Mouse (Mus musculus): ENCODE measurements around the gene Cacng7.
"Not testable (repeated sequence)": the region's sequence is repeated elsewhere in the genome, so short reads cannot be mapped to it uniquely, and the experiment has no call there.

Cacng7 gene

DNA sequence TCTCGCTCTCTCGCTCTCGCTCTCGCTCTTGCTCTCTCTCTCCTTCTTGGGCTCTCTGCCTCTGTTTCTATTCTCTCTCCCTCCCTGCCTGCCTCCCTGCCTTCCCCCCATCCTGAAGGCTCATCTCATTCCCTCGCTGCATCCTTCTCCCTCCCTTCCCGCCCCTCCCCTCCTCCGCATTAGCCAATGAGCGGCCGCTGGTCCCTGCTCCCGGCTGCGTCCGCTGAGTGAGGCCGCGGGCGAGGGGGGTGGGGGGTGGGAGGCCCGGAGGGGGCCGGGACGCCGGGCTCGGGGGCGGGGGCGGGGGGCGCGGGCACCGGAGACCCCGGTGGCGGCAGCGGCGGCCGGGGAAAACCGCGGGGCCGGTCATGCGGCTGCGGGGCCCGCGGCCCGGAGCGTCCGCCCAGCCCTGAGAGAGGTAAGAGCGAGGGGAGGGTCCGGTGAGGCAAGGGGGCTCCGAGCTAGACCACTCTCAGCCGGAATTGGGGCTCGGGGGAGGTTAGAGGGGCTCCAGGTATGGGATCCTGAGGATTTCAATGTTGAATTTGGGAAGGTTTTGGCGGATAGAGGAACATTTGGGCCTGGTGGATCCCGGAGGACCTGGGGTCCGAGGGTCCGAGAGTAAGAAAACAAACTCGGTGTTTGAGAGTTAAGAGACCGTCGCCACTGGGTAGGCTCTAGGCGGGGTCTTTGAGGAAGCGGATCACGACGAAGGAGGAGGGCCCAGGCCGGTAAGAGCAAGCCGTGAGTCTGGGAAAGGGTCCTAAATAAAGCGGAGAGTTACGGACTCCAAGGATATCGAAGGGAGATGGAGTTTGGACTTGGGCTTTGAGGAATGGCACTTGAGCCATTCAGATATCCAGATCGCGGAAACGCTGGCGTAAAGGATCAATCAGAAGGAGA lies at the start of gene Cacng7:
TSS of gene Cacng7 (plus strand) at position 337 of the 903 bp plus-strand sequence.
- no peak for DNase-seq (ENCODE audit: low spot score)

- DNase-seq (ENCODE audit: low spot score): no peak
Measured at GRCm38 (mm10) chr7:3283081-3283875, 49.5 kb upstream of the Cacng7 start.

DNA sequence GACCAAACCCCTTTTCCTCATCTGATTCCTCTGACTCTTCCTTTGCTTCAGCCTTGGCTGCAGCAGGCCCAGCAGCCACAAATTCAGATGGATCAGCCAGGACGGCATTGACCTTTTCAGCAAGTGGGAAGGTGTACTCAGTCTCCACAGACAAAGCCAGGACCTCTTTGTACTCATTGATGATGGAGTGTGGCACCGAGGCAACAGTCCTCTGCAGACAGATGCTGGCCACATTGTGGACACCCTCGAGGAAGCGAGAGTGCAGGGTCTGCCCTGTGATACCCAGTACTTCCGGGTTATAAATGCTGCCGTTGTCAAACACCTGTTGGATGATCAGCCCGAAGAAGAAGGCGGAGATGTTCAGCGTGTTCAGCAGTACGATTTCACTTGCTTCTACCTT lies 48.2 kb upstream of the Cacng7 start:
- DNase-seq (ENCODE audit: low spot score): no peak

GRCm38 (mm10) chr7:3286036-3286435 lies 46.7 kb upstream of the Cacng7 start:
- DNase-seq (ENCODE audit: low spot score): no peak

DNA sequence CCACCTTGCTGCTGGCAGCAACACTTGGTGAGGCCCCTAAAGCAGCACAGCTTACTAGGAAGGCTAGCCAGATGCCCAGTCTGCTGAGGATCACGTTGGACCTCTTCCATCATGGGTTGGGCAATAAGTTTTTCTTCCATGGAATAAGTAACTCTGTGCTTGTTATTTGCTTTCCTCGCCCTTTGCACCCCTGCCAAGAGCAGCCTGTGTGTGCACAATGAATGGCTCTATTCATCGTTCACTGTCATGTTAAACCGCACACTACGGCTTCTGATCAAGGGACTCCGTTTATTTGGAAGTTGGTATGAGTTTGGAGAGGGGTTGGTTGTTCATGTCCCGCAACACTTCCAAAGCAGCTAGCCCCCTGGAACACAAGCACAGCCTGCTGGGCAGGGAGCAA lies 45.6 kb upstream of the Cacng7 start:
- no peak for DNase-seq (ENCODE audit: low spot score)

DNA sequence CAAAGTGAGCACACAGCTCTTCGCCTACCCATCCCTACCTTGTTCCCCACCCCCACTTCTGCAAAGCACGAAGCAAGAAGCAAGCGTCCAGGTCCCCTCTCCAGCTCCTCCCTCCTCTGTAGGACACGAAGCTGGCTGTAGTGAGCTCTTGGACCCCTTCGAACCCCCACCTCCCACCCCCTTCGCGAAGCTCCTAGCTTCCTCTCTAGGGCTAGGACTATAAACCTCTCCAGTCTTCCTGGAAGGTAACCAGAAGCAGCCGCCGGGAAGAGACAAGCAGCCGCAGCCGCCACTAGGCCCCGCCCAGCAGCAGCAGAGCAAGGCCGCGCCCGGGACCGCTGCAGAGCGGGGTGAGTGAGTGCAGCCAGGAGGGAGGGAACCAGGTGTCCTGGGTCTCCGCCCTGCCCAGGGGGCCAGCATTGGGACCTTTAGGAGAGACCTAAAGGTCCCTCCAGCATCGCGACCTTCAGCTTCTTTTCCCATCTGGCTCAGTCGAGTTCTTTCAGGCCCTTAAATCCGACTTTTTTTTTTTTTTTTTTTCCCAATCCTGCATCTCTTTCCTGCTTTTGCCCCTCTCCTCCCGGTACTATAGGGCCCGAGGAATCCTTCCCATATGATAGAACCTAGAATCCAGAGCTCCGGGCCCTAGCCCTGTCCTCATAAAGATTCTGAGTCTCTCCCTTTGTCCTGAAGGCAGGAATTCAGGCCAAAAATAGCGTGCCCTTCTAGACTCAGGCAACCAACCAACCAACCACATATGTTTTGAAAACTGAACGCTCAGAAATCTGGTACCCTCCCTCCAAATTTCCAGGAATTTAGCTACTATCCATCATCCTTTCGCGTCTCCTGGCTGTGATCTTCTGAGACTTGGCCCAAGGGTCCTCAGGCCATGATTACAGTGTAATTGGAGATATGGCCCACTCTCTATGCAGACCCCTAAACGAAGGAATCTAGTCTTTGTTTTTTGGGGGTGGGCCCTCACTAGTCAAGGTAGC lies 43.5 kb upstream of the Cacng7 start, which contains the start of the genes Myadm and Prkcg:
TSS of gene Myadm (plus strand) at position 105 of the 995 bp plus-strand sequence.
TSS of gene Prkcg (plus strand) at position 204 of the 995 bp plus-strand sequence.
- DNase-seq (ENCODE audit: low spot score): peak; percentile 38

- DNase-seq (ENCODE audit: low spot score): peak; percentile 77
Measured at GRCm38 (mm10) chr7:3290257-3291033, 42.3 kb upstream of the Cacng7 start.

DNA sequence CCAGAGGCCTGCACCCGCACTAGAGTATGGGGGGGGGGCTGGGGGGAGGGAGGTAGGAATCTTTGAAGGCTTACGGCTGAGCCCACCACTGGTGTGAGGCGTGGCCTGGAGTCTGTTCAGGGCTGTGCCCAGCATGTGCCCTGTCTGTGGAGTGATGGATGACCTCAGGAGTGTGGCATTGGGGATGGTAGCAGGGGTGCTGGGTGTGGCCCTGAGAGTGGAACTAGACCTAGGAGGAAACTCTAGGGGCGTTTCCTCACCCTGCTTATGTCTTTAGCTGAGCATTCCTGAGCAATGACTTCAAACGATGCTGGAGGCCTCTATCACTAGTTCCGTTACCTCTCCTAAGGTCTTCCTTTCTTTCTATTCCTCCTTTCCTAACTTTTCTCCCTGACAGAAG lies 41.6 kb upstream of the Cacng7 start:
- no peak for DNase-seq (ENCODE audit: low spot score)

GRCm38 (mm10) chr7:3291764-3292163 lies 41.0 kb upstream of the Cacng7 start:
- DNase-seq (ENCODE audit: low spot score): no peak

DNA sequence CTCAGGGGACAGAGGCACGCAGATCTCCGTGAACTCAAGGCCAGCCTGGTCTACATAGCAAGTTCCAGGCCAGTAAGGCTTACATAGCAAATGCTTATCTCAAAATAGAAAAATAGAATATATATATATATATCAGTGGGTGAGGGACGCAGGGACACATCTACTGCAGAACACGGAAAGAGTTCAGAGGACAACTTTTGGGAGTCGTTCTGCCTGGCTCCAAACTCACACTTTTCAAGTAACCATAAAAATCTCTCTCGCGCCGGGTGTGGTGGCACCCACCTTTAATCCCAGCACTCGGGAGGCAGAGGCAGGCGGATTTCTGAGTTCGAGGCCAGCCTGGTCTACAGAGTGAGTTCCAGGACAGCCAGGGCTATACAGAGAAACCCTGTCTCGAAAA lies 40.5 kb upstream of the Cacng7 start:
- DNase-seq (ENCODE audit: low spot score): not testable (repeated sequence)

DNA sequence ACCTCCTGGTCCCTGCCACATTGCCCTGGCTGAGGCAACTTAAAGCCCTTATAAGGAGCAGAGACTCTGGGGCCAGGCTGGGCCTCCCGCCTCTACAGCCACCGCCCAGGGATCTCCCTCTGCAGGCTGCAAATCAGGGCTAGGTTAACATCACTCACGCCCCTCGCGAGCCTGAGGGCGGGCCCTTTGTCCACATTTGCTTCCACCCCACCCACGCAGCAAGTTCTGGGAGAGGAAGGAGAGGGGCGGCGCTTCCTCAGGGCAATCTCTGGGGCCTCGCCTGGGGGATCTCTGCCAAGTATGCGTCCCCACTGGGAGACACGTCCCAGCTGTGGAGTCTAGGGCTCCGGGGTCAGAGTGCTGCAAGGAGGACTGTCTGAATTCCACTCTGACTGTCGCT lies 40.0 kb upstream of the Cacng7 start:
- peak; percentile 44 for DNase-seq (ENCODE audit: low spot score)

DNA sequence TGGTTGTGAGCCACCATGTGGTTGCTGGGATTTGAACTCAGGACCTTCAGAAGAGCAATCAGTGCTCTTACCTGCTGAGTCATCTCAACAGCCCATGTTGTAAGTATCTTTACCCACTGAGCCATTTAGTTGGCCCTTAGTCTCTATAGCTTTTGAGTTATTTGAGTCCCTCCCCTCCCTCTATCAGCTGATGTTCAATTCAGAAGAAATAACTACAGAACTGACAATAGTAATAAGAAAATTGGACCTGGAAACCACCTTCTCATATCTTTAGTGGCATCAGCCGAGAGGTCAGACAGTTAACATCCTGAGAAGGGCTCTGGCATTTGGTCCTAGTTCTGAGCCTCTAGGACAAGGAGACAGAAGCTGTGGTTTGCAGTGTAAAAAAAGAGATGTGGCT lies 38.0 kb upstream of the Cacng7 start:
- DNase-seq (ENCODE audit: low spot score): no peak

DNA sequence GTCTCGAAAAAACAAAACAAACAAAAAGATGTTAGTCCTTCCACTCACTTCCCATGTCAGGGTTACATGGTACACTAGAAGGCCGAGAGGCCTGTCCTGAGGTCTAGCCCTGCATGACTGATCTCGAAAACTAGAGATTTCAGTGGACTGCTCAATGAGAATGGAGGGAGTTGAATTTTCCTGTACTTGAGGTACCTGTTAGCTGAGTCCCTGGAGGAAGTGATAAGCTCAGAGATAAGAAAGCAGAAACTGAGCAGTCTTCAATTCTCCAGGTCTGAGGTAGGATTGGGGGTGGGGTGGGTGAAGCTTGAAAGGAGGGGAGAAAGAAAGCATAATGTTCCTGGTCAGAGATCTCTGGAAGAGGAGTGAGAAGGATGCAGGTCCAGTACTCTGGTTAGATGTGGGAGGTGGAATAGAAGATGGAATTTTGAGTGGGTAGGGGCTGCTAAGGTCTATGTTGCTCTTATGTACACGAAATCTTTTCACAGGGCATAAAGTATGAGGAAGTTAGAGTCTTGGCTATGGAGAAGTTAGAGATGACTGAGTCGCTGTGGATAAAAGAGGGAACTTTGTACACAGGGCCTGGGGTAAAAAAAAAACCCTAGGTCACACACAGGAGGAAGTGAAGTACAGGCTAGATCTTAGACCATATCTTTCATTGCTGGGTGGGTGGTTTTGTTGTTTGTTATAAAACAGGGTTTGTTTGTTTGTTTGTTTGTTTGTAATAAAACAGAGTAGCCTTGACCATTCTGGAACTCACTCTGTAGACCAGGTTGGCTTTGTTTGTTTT lies 37.2 kb upstream of the Cacng7 start:
- DNase-seq (ENCODE audit: low spot score): no peak

DNA sequence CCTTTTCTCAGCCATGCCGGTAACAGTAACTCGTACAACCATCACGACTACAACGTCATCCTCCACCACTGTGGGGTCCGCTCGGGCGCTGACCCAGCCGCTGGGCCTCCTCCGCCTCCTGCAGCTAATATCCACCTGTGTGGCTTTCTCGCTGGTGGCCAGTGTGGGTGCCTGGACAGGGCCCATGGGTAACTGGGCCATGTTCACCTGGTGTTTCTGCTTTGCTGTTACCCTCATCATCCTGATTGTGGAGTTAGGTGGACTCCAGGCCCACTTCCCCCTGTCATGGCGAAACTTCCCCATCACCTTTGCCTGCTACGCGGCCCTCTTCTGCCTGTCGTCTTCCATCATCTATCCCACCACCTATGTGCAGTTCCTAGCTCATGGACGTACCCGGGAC lies 36.0 kb upstream of the Cacng7 start:
- no peak for DNase-seq (ENCODE audit: low spot score)

DNA sequence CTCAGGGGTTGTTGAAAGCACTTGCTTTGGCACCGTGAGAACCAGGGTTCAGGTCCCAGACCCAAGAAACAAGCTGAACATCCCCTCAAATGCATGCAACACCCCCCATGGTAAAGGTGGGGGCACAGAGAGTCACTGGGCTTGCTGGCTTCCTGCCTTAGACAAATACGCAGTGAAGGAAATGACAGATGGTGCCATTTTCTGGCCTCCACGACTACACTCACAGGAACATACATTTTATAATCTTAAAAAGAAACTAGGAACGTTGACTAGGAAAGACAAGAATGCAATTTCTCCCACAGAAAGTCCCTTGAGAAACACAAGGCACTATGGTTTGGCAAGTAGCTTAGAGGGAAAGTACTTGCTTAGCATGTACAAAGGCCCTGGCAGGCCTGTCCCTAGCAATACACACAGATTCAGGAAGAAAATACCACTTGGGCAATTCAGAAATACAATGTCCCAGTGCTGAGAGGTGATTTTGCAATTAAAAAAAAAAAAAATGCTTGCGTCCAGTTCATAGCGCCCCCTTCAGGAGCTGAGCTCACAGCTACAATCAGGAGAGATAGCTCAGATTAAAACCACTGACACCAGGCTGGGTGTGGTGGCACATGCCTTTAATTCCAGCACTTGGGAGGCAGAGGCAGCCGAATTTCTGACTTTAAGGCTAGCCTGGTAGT lies 32.7 kb upstream of the Cacng7 start:
- DNase-seq (ENCODE audit: low spot score): no peak

DNA sequence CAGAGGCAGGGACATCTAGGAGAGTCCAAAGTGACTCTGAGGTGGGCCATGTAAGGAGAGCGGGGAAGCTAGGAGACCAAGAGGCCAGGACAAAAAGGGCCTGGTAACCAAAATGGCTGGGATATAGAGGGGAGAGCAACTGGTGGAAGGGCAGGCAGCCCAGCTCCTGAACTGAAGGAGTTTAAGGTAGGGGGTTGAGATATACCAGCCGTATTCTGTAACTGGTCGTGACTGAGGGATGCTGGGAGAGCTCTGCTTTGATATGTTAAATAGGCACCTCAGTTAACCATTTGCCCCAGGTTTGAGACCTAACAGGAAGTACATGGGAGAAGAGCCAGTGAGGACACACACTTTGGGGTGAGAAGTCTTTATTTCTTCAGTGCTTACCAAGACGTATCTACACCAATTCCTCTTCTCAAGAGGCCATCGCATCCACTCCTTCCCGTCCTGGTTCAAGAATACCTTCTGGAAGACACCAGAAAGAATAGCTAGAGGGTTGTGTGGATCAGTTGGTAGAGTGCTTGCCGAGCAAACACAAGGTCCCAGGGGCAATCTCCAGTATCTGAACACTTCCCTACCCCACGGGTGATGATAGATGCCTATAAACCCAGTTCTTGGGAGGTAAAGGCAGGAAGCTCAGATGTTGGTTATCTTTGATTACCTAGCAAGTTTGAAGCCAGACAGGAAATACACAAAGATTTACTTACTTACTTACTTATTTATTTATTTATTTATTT lies 31.7 kb upstream of the Cacng7 start:
- no peak for DNase-seq (ENCODE audit: low spot score)

GRCm38 (mm10) chr7:3301628-3302555 lies 30.9 kb upstream of the Cacng7 start:
- no peak for DNase-seq (ENCODE audit: low spot score)

Measured in c-Kit-positive CD71-positive TER-119-positive erythroid progenitor cells, embryonic 14.5 days (primary cell).